Comparison of ENCODE assay signal across 16 mouse cellular contexts in the genomic region with DNA sequence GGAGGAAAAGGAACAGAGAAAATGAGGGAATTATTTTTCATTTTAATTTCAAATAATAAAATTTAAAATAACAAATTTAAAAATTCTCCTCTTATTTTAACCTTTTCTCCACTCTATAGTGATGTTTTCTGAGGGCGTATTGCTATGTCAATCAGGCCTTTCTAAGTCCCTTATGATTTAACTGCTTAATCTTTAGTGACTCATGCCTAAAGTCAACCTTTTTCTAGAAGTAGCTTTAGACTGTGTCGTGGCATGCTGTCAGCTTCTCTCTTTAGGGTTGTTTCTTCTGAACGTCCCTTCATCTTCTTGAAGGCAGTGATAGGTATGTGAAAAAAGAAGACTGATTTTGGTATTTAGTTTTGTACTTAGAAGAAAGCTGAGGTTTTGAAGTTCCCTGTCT.
"Had no signal": no experiment of that assay in that cellular context is flagged by ENCODE, and none has a peak within 500 bp of the region (broad histone marks: within the 10 kb centered on the region; RNA-seq: fewer than 3 reads in every experiment).

No protein-coding gene starts in this region.

- H3K9ac ChIP-seq: neural tube, embryonic 12.5 days; neural tube, embryonic 13.5 days; neural tube, embryonic 15.5 days; stomach, embryonic 15.5 days had no signal

- H3K9me3 ChIP-seq: neural tube, embryonic 12.5 days; neural tube, embryonic 13.5 days; neural tube, embryonic 15.5 days; stomach, embryonic 15.5 days had no signal

- H3K4me3 ChIP-seq: neural tube, embryonic 12.5 days; neural tube, embryonic 13.5 days; neural tube, embryonic 15.5 days; stomach, embryonic 15.5 days had no signal

- H3K4me1 ChIP-seq: neural tube, embryonic 12.5 days; neural tube, embryonic 13.5 days; neural tube, embryonic 15.5 days; stomach, embryonic 15.5 days had no signal

- H3K4me2 ChIP-seq: neural tube, embryonic 12.5 days; neural tube, embryonic 13.5 days; neural tube, embryonic 15.5 days; stomach, embryonic 15.5 days had no signal

- H3K36me3 ChIP-seq: neural tube, embryonic 12.5 days; neural tube, embryonic 13.5 days; neural tube, embryonic 15.5 days; stomach, embryonic 15.5 days had no signal

- DNase-seq: retina, postnatal 1 day; right cerebral cortex, adult 18-20 months; right cerebral cortex, postnatal 14 days; right cerebral cortex, postnatal 25 days; right cerebral cortex, postnatal 4 days; spleen, adult 18-20 months; thymus, adult 18-20 months; thymus, adult 2 months; thymus, postnatal 14 days; thymus, postnatal 25 days; thymus, postnatal 36 days; thymus, postnatal 4 days had no signal

- H3K27me3 ChIP-seq: neural tube, embryonic 12.5 days; neural tube, embryonic 13.5 days; neural tube, embryonic 15.5 days; stomach, embryonic 15.5 days had no signal

- H3K27ac ChIP-seq: neural tube, embryonic 12.5 days; neural tube, embryonic 13.5 days; neural tube, embryonic 15.5 days; stomach, embryonic 15.5 days had no signal
